Mouse (Mus musculus) kidney, embryonic 14.5 days (tissue): ENCODE data around the gene 4930555G01Rik. TPM values are rescaled to one million over a fixed set of nuclear protein-coding genes. Genes with fewer than 3 reads are reported as not detected.
"Not testable (repeated sequence)": the region's sequence is repeated elsewhere in the genome, so short reads cannot be mapped to it uniquely, and the experiment has no call there.

Experiments
- ATAC-seq: fragments of 200-750 bp; cut with Nextera tagmentation; 2 replicates; pipeline ENCODE4 v1.8.0; 2017; ENCODE audit warnings: moderate number of reproducible peaks, mild to moderate bottlenecking, moderate TSS enrichment, moderate library complexity; ENCODE audit not compliant: low FRiP score, low TSS enrichment
- H3K27ac ChIP-seq: fragments of 300-500 bp; sonication (generic); 2 replicates; pipeline ENCODE4 v1.5.1; 2014; ENCODE audit warnings: low read depth, mild to moderate bottlenecking, low read length, moderate library complexity, mixed read lengths
- H3K27me3 ChIP-seq: fragments of 300-500 bp; sonication (generic); 2 replicates; pipeline ENCODE4 v1.6.1; 2014; ENCODE audit warnings: mild to moderate bottlenecking, low read length; ENCODE audit not compliant: control insufficient read depth, insufficient read depth
- H3K36me3 ChIP-seq: fragments of 300-500 bp; sonication (generic); 2 replicates; pipeline ENCODE4 v1.6.1; 2014; ENCODE audit warnings: low read length, mixed read lengths; ENCODE audit not compliant: control insufficient read depth, insufficient read depth
- H3K4me1 ChIP-seq: fragments of 300-500 bp; sonication (generic); 2 replicates; pipeline ENCODE4 v1.6.1; 2014; ENCODE audit warnings: low read length, mixed read lengths; ENCODE audit not compliant: control insufficient read depth, insufficient read depth
- H3K4me2 ChIP-seq: fragments of 300-500 bp; sonication (generic); replicated peaks from 2 replicates; pipeline ENCODE4 v1.6.1; 2014; ENCODE audit warnings: low read depth, mild to moderate bottlenecking, low read length
- H3K4me3 ChIP-seq: fragments of 300-500 bp; sonication (generic); 2 replicates; pipeline ENCODE4 v1.5.1; 2014; ENCODE audit warnings: mild to moderate bottlenecking, low read length
- H3K9ac ChIP-seq: fragments of 300-500 bp; sonication (generic); 2 replicates; pipeline ENCODE4 v1.6.1; 2014; ENCODE audit warnings: low read depth, mild to moderate bottlenecking, low read length, moderate library complexity
- H3K9me3 ChIP-seq: fragments of 300-500 bp; sonication (generic); 2 replicates; pipeline ENCODE4 v1.6.1; 2016; ENCODE audit warnings: low read length; ENCODE audit not compliant: control insufficient read depth
- WGBS: fragments of 180-500 bp; shearing (Covaris S2); extraction: QIAGEN DNeasy Blood & Tissue Kit; methylation state at CpG from one replicate; pipeline ENCODE4 v1.1.7; 2014; 5-methylcytosine and 5-hydroxymethylcytosine counted together
- polyA plus RNA-seq: library from polyadenylated mRNA; unstranded; fragments of >200 nt; fragmentation: Nextera tagmentation; extraction: Ambion mirVana; gene quantifications from 2 replicates; pipeline ENCODE4 v1.2.1, GENCODE M21; 2014

Gene 4930555G01Rik
- polyA plus RNA-seq, result not detected in 2 replicates

GRCm38 (mm10) chr14:5050329-5050728 lies at the start of gene 4930555G01Rik:
Gene 4930555G01Rik, plus strand, starts transcription at chr14:5050629.
- H3K9ac ChIP-seq, H3K36me3 ChIP-seq, H3K27me3 ChIP-seq, ATAC-seq, H3K4me1 ChIP-seq, H3K4me2 ChIP-seq, H3K4me3 ChIP-seq, H3K27ac ChIP-seq, H3K9me3 ChIP-seq: not testable (repeated sequence)
- no CpG with 5 or more reads among the region's 3 CpGs for WGBS

GRCm38 (mm10) chr14:5015591-5015990 lies 34.8 kb upstream of the 4930555G01Rik start, which contains the start of gene Gm3298:
Gene Gm3298, plus strand, starts transcription at chr14:5015891.
- not testable (repeated sequence) for H3K36me3 ChIP-seq, H3K27ac ChIP-seq, H3K9me3 ChIP-seq, H3K9ac ChIP-seq, H3K27me3 ChIP-seq, H3K4me2 ChIP-seq, H3K4me3 ChIP-seq, ATAC-seq, H3K4me1 ChIP-seq
- 80% methylated on average over 1 of the region's 2 CpGs for WGBS

GRCm38 (mm10) chr14:5070611-5071490 lies 20.4 kb downstream of the 4930555G01Rik start, which contains the start of gene Gm8281:
Gene Gm8281, plus strand, starts transcription at chr14:5071040.
- H3K4me3 ChIP-seq, result peak within 1 kb of the TSS; percentile 28
- WGBS, result 2% methylated on average over 27 of the region's 63 CpGs
- ATAC-seq, H3K27me3 ChIP-seq, H3K9me3 ChIP-seq, H3K4me1 ChIP-seq, H3K27ac ChIP-seq, H3K9ac ChIP-seq, H3K36me3 ChIP-seq: not testable (repeated sequence)
- H3K4me2 ChIP-seq, result peak within 1 kb of the TSS; percentile 58

Other genes starting within 250 kb of the 4930555G01Rik start
- not detected in 2 replicates for gene Gm3269, start 212.5 kb upstream of the 4930555G01Rik start, polyA plus RNA-seq
- gene Gm3264, start 195.1 kb upstream of the 4930555G01Rik start, polyA plus RNA-seq, result 0.31 and 0.37 TPM in 2 replicates
- gene Gm3278, start 158.2 kb upstream of the 4930555G01Rik start, polyA plus RNA-seq, result 0.17 TPM in 1 of 2 replicates, not detected in the other
- not detected in 2 replicates for gene Gm8297, start 66.7 kb upstream of the 4930555G01Rik start, polyA plus RNA-seq
- gene Gm3298, start 34.7 kb upstream of the 4930555G01Rik start, polyA plus RNA-seq, result not detected in 2 replicates
- 0.30 and 1.3 TPM in 2 replicates for gene Gm8281, start 20.4 kb downstream of the 4930555G01Rik start, polyA plus RNA-seq
- gene Gm8279, start 80.9 kb downstream of the 4930555G01Rik start, polyA plus RNA-seq, result not detected in 2 replicates
- gene Gm3317, start 113.9 kb downstream of the 4930555G01Rik start, polyA plus RNA-seq, result not detected in 2 replicates
- gene Gm8271, start 135.2 kb downstream of the 4930555G01Rik start, polyA plus RNA-seq, result not detected in 2 replicates
- not detected in 2 replicates for gene Gm3526, start 210.0 kb downstream of the 4930555G01Rik start, polyA plus RNA-seq